Mouse (Mus musculus): ENCODE measurements around the gene Sptbn4. TPM values are rescaled to one million over a fixed set of nuclear protein-coding genes. Genes with fewer than 3 reads are reported as not detected.

The Sptbn4 gene
- total and polyA plus RNA-seq, 2 experiments = 0.06 TPM; not detected in 1

DNA sequence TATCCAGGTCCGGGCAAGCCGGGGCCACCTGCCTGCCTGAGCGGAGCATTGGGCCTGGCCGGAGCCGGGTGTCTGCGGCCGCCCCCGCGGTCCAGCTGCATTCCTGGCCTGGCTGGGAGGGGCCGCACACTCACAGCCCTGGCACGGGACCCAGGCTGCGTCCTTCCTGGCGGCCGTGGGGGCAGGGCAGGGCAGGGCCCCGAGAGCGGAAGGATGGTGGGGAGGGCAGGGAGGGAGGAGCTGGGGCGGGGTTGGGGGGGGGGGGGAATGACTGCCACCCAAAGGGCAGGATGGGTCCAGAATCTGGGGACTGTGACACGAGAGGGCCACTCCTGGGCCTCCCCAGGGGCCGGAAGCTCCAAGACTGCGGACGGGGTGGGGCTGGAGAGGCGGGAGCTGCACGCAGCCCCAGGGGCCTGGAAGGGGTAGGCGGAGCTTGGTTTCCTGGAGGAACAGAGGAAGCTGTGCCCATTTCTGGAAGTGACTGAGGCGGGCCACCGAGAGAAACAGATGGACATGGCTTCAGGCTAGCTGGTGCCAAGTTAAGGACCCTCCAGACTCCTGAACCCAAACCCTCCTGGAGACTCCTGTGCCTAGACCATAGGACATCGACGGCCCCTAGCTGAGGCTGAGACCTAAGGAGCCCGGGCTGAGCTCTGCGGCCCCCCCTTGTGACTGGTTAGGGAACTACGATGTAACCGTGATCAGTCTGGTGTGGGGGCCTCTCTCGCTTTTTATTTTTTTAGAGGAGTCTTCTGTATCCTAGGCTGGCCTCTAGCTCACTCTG lies 43.2 kb upstream of the Sptbn4 start:
- TF ChIP-seq POLR2A (IDR thresholded peaks at IDR 0.05; ENCODE audit: extremely low read depth, insufficient read depth, low read length) (0 out of 2 replicates have a peak, but pooled peaks have one; percentile 40), CTCF (IDR thresholded peaks at IDR 0.05; ENCODE audit: low read depth, low read length) (peak; percentile 76)
- Histone ChIP-seq H3K27me3 (ENCODE audit: control insufficient read depth, insufficient read depth, low read length) (no peaks in the 10 kb centered on the region), H3K27ac (replicated peaks; ENCODE audit: insufficient read depth, low read depth, low read length) (peak overlapping the region; percentile 88), H3K4me1 (ENCODE audit: control insufficient read depth, insufficient read depth, low read length) (peaks cover 17% of the 10 kb centered on the region), H3K36me3 (ENCODE audit: control insufficient read depth, insufficient read depth, low read length) (no peaks in the 10 kb centered on the region), H3K9ac (ENCODE audit: low read depth, low read length) (peak overlapping the region; percentile 74), H3K4me3 (ENCODE audit: insufficient read depth, low read depth, low read length) (peak overlapping the region; percentile 65), H3K79me2 (ENCODE audit: control insufficient read depth, insufficient read depth, low read length) (peaks cover 11% of the 10 kb centered on the region; the same call in 1 of the 2 replicates)
- peak; percentile 91 for DNase-seq (ENCODE audit: extremely low read depth, low read depth, low spot score)
- WGBS = under 1% methylated on average over 30 of the region's 33 CpGs

DNA sequence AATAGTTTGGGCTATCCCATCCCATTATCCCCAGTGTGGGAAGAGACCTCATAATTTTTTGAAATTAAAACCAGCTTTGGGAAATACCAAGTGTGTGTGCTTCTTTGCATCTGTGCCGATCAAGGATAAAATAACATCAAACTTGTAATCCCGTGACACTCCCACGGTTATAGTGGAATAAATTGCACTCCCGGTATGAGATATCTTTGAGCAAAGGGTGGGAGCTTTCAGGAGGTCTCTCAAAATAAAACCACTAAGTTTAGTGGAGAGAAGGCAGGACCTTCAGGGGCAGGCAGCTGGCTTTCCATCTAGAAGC lies 42.7 kb upstream of the Sptbn4 start:
- Histone ChIP-seq H3K9ac (ENCODE audit: low read depth, low read length) (peak overlapping the region; percentile 59), H3K4me1 (ENCODE audit: control insufficient read depth, insufficient read depth, low read length) (peaks cover 17% of the 10 kb centered on the region), H3K27ac (replicated peaks; ENCODE audit: insufficient read depth, low read depth, low read length) (peak overlapping the region; percentile 62), H3K4me3 (ENCODE audit: insufficient read depth, low read depth, low read length) (peak overlapping the region; percentile 14; the same call in 1 of the 2 replicates), H3K36me3 (ENCODE audit: control insufficient read depth, insufficient read depth, low read length) (no peaks in the 10 kb centered on the region), H3K27me3 (ENCODE audit: control insufficient read depth, insufficient read depth, low read length) (no peaks in the 10 kb centered on the region), H3K79me2 (ENCODE audit: control insufficient read depth, insufficient read depth, low read length) (peaks cover 11% of the 10 kb centered on the region; the same call in 1 of the 2 replicates)
- no peak for TF ChIP-seq CTCF (IDR thresholded peaks at IDR 0.05; ENCODE audit: low read depth, low read length)
- TF ChIP-seq POLR2A (IDR thresholded peaks at IDR 0.05; ENCODE audit: extremely low read depth, insufficient read depth, low read length) = no peak
- no peak for DNase-seq (ENCODE audit: extremely low read depth, low read depth, low spot score)
- 23% methylated on average over 4 of the region's 4 CpGs for WGBS

- Histone ChIP-seq H3K4me1 (ENCODE audit: control insufficient read depth, insufficient read depth, low read length) (peaks cover 17% of the 10 kb centered on the region), H3K79me2 (ENCODE audit: control insufficient read depth, insufficient read depth, low read length) (peaks cover 11% of the 10 kb centered on the region; the same call in 1 of the 2 replicates), H3K4me3 (ENCODE audit: insufficient read depth, low read depth, low read length) (no peak overlapping the region), H3K27ac (replicated peaks; ENCODE audit: insufficient read depth, low read depth, low read length) (no peak overlapping the region), H3K9ac (ENCODE audit: low read depth, low read length) (no peak overlapping the region), H3K36me3 (ENCODE audit: control insufficient read depth, insufficient read depth, low read length) (no peaks in the 10 kb centered on the region), H3K27me3 (ENCODE audit: control insufficient read depth, insufficient read depth, low read length) (no peaks in the 10 kb centered on the region)
- TF ChIP-seq POLR2A (IDR thresholded peaks at IDR 0.05; ENCODE audit: extremely low read depth, insufficient read depth, low read length) (no peak), CTCF (IDR thresholded peaks at IDR 0.05; ENCODE audit: low read depth, low read length) (no peak)
- no peak for DNase-seq (ENCODE audit: extremely low read depth, low read depth, low spot score)
- 86% methylated on average over 25 of the region's 25 CpGs for WGBS
Measured at GRCm38 (mm10) chr7:27489270-27489869, 41.9 kb upstream of the Sptbn4 start.

GRCm38 (mm10) chr7:27487740-27488268 lies 40.3 kb upstream of the Sptbn4 start:
- WGBS = 1% methylated on average over 13 of the region's 13 CpGs

GRCm38 (mm10) chr7:27486770-27487697 lies 39.5 kb upstream of the Sptbn4 start, which contains the start of gene Sertad1:
Gene Sertad1 (plus strand): TSS chr7:27486910.
- Histone ChIP-seq H3K27ac (replicated peaks; ENCODE audit: insufficient read depth, low read depth, low read length) (peak within 1 kb of the TSS; percentile 90), H3K27me3 (ENCODE audit: control insufficient read depth, insufficient read depth, low read length) (no peaks in the 10 kb centered on the region), H3K4me3 (ENCODE audit: insufficient read depth, low read depth, low read length) (peak within 1 kb of the TSS; percentile 77), H3K9ac (ENCODE audit: low read depth, low read length) (peak within 1 kb of the TSS; percentile 86), H3K36me3 (ENCODE audit: control insufficient read depth, insufficient read depth, low read length) (no peaks in the 10 kb centered on the region), H3K4me1 (ENCODE audit: control insufficient read depth, insufficient read depth, low read length) (peaks cover 17% of the 10 kb centered on the region), H3K79me2 (ENCODE audit: control insufficient read depth, insufficient read depth, low read length) (peaks cover 11% of the 10 kb centered on the region; the same call in 1 of the 2 replicates)
- WGBS = under 1% methylated on average over 78 of the region's 80 CpGs
- peak; percentile 96 for DNase-seq (ENCODE audit: extremely low read depth, low read depth, low spot score)
- peak; percentile 98 for TF ChIP-seq POLR2A (IDR thresholded peaks at IDR 0.05; ENCODE audit: extremely low read depth, insufficient read depth, low read length)
- TF ChIP-seq CTCF (IDR thresholded peaks at IDR 0.05; ENCODE audit: low read depth, low read length) = peak; percentile 55

More at GRCm38 (mm10) chr7:27487740-27488268, 40.3 kb upstream of the Sptbn4 start:
- H3K4me3 ChIP-seq (ENCODE audit: insufficient read depth, low read depth, low read length) = peak overlapping the region; percentile 77
- peak overlapping the region; percentile 90 for H3K27ac ChIP-seq (replicated peaks; ENCODE audit: insufficient read depth, low read depth, low read length)
- H3K27me3 ChIP-seq (ENCODE audit: control insufficient read depth, insufficient read depth, low read length) = no peaks in the 10 kb centered on the region
- no peak for TF ChIP-seq CTCF (IDR thresholded peaks at IDR 0.05; ENCODE audit: low read depth, low read length)
- no peak for TF ChIP-seq POLR2A (IDR thresholded peaks at IDR 0.05; ENCODE audit: extremely low read depth, insufficient read depth, low read length)
- DNase-seq (ENCODE audit: extremely low read depth, low read depth, low spot score) = peak; percentile 37
- H3K9ac ChIP-seq (ENCODE audit: low read depth, low read length) = peak overlapping the region; percentile 86
- H3K36me3 ChIP-seq (ENCODE audit: control insufficient read depth, insufficient read depth, low read length) = no peaks in the 10 kb centered on the region
- peaks cover 17% of the 10 kb centered on the region for H3K4me1 ChIP-seq (ENCODE audit: control insufficient read depth, insufficient read depth, low read length)
- H3K79me2 ChIP-seq (ENCODE audit: control insufficient read depth, insufficient read depth, low read length) = peaks cover 11% of the 10 kb centered on the region; the same call in 1 of the 2 replicates
